Mouse (Mus musculus): Measurements from ENCODE around the gene Rap1b.

GRCm38 (mm10) chr10:117895186-117895585 lies 49.4 kb upstream of the Rap1b start:
- no peak for TF ChIP-seq CTCF (IDR thresholded peaks at IDR 0.05; ENCODE audit: extremely low read depth, insufficient read length, insufficient replicate concordance, low read depth, low read length)
- TF ChIP-seq POLR2A (IDR thresholded peaks at IDR 0.05; ENCODE audit: low read depth, low read length), result no peak
